21 mouse cellular contexts compared by ENCODE assay signal in genomic region chr4:40833381-40834231, GRCm38 (mm10). TPM values are rescaled to one million over a fixed set of nuclear protein-coding genes. Genes with fewer than 3 reads are reported as not detected.
DNase-seq lines count a peak whose midpoint lies in the region; ATAC-seq and TF ChIP-seq lines count a peak whose summit lies in the region.
"Had no signal": no experiment of that assay in that cellular context is flagged by ENCODE, and none has a peak within 500 bp of the region (broad histone marks: within the 10 kb centered on the region; RNA-seq: fewer than 3 reads in every experiment).

No protein-coding gene starts in this region.

- H3K79me2 ChIP-seq in heart, adult 2 months (replicated peaks; ENCODE audit: control insufficient read depth, insufficient read depth, low read length), result peaks cover 13% of the 10 kb centered on the region
- H3K79me2 ChIP-seq in CH12.LX (replicated peaks; ENCODE audit: control insufficient read depth, extremely low read depth, insufficient read depth, poor library complexity, severe bottlenecking), result peaks cover 88% of the 10 kb centered on the region

- TF ChIP-seq POLR2A in heart, adult 2 months (IDR thresholded peaks at IDR 0.05; ENCODE audit: insufficient read depth, low read depth, low read length), result no peak
- no peak for TF ChIP-seq POLR2A in CH12.LX (IDR thresholded peaks at IDR 0.05; ENCODE audit: low read depth, low read length)

- 78% methylated on average over 9 of the region's 9 CpGs for WGBS in heart, adult 2 months
- WGBS in hindbrain, embryonic 11.5 days, result 92% methylated on average over 9 of the region's 9 CpGs

- no peak for DNase-seq in heart, adult 2 months
- no peak for DNase-seq in heart, postnatal 14 days
- no peak for DNase-seq in CH12.LX (ENCODE audit: extremely low read depth)
- peak; percentile 61 for DNase-seq in thymus, postnatal 25 days
- no peak for DNase-seq in hindbrain, embryonic 11.5 days (ENCODE audit: low spot score)
- DNase-seq in ovary, postnatal 36 days (ENCODE audit: low spot score), result no peak
- DNase-seq in left cerebral cortex, adult 8-10 months (ENCODE audit: low spot score in 2 of 2), result no peak
- DNase-seq: cerebellum, adult 8-10 months; gastrocnemius, postnatal 25 days; heart, postnatal 10 days; layer of hippocampus, postnatal 36 days; left cerebral cortex, postnatal 4 days; liver; midbrain, embryonic 14.5 days had no signal

- H3K9ac ChIP-seq in heart, adult 2 months (ENCODE audit: low read depth, low read length), result no peak overlapping the region
- H3K9ac ChIP-seq in CH12.LX (ENCODE audit: insufficient read depth, low read depth), result no peak overlapping the region
- H3K9ac ChIP-seq in hindbrain, embryonic 11.5 days (ENCODE audit: low read depth, low read length), result no peak overlapping the region
- H3K9ac ChIP-seq: forebrain, embryonic 13.5 days; hindbrain, embryonic 15.5 days had no signal

- H3K4me2 ChIP-seq in CH12.LX (ENCODE audit: insufficient read depth, low read depth, poor library complexity, severe bottlenecking), result peak overlapping the region; percentile 35; the same call in 1 of the 2 replicates
- H3K4me2 ChIP-seq in hindbrain, embryonic 11.5 days (replicated peaks; ENCODE audit: low read depth, low read length), result no peak overlapping the region
- H3K4me2 ChIP-seq: forebrain, embryonic 13.5 days; heart, embryonic 11.5 days; hindbrain, embryonic 15.5 days had no signal

- H3K9me3 ChIP-seq in CH12.LX (replicated peaks; ENCODE audit: low read length), result peaks cover 3% of the 10 kb centered on the region
- no peaks in the 10 kb centered on the region for H3K9me3 ChIP-seq in hindbrain, embryonic 11.5 days (ENCODE audit: control insufficient read depth, low read length)
- H3K9me3 ChIP-seq: forebrain, embryonic 13.5 days; G1E; hindbrain, embryonic 15.5 days had no signal

- in situ Hi-C loops in CH12.LX (cut with MboI; ENCODE audit: low pct_ligation_motif_present, low pct_unique_long_range_greater_than_20kb, low sequenced_read_pairs), result no loop called here

- H3K4me1 ChIP-seq in heart, adult 2 months (ENCODE audit: control insufficient read depth, insufficient read depth, low read length), result peaks cover 30% of the 10 kb centered on the region
- H3K4me1 ChIP-seq in CH12.LX (ENCODE audit: control insufficient read depth in 1 of 2, insufficient read depth in 2 of 2), result peaks cover 12 to 76% of the 10 kb centered on the region in 2 experiments
- H3K4me1 ChIP-seq in hindbrain, embryonic 11.5 days (replicated peaks; ENCODE audit: control insufficient read depth, insufficient read depth, low read length), result no peaks in the 10 kb centered on the region

- H3K27ac ChIP-seq in heart, adult 2 months, result peak overlapping the region; percentile 12; the same call in 1 of the 2 replicates
- no peak overlapping the region for H3K27ac ChIP-seq in CH12.LX (ENCODE audit: insufficient read depth, low read depth)
- no peak overlapping the region for H3K27ac ChIP-seq in hindbrain, embryonic 11.5 days (ENCODE audit: low read depth, low read length)
- H3K27ac ChIP-seq: forebrain, embryonic 13.5 days; hindbrain, embryonic 15.5 days had no signal

- dilution Hi-C loops in CH12.LX (cut with MboI; ENCODE audit: extremely low pct_ligation_motif_present, extremely low pct_unique_long_range_greater_than_20kb, low sequenced_read_pairs), result no loop called here

- ATAC-seq in monocyte, adult 5-6 weeks (replicated peaks; ENCODE audit: insufficient number of reproducible peaks, low FRiP score, low TSS enrichment, poor library complexity, severe bottlenecking), result 0 out of 2 replicates have a peak, but pooled peaks have one; percentile 41
- ATAC-seq in hindbrain, embryonic 11.5 days (ENCODE audit: low FRiP score), result no peak
- ATAC-seq: forebrain, embryonic 13.5 days; intestine, postnatal 0 days; lung, postnatal 0 days had no signal

- H3K27me3 ChIP-seq in heart, adult 2 months (ENCODE audit: control insufficient read depth, insufficient read depth, low read length), result no peaks in the 10 kb centered on the region
- no peaks in the 10 kb centered on the region for H3K27me3 ChIP-seq in CH12.LX (replicated peaks)
- no peaks in the 10 kb centered on the region for H3K27me3 ChIP-seq in hindbrain, embryonic 11.5 days (ENCODE audit: control insufficient read depth, insufficient read depth, low read length)
- H3K27me3 ChIP-seq: forebrain, embryonic 13.5 days; hindbrain, embryonic 15.5 days had no signal

- intact Hi-C loops in heart, adult 2 months (cut with DNase I), result no loop called here
- intact Hi-C loops in heart, postnatal 14 days (cut with DNase I), result no loop called here

- H3K4me3 ChIP-seq in heart, adult 2 months, result no peak overlapping the region
- H3K4me3 ChIP-seq in CH12.LX (replicated peaks in 1 of 3; ENCODE audit: low read depth in 2 of 3, low read length in 2 of 3, poor library complexity in 1 of 3), result no peak overlapping the region
- no peak overlapping the region for H3K4me3 ChIP-seq in hindbrain, embryonic 11.5 days (ENCODE audit: low read depth, low read length)
- H3K4me3 ChIP-seq: forebrain, embryonic 13.5 days; hindbrain, embryonic 15.5 days had no signal

- no peak for TF ChIP-seq RAD21 in CH12.LX (IDR thresholded peaks at IDR 0.05; ENCODE audit: low read depth, low read length)

- TF ChIP-seq CTCF in heart, adult 2 months (IDR thresholded peaks at IDR 0.05), result no peak
- no peak for TF ChIP-seq CTCF in CH12.LX (conservative IDR thresholded peaks at IDR 0.05 in 1 of 2, IDR thresholded peaks at IDR 0.05 in 1 of 2; ENCODE audit: low read depth in 2 of 2, low read length in 2 of 2)

- no peak for TF ChIP-seq EP300 in heart, adult 2 months (IDR thresholded peaks at IDR 0.05; ENCODE audit: insufficient read depth, low read depth, low read length)
- TF ChIP-seq EP300 in CH12.LX (IDR thresholded peaks at IDR 0.05; ENCODE audit: low read length), result no peak

- H3K36me3 ChIP-seq in heart, adult 2 months (ENCODE audit: control insufficient read depth, insufficient read depth, low read length), result peaks cover 22% of the 10 kb centered on the region
- H3K36me3 ChIP-seq in CH12.LX (replicated peaks in 1 of 2; ENCODE audit: control insufficient read depth in 1 of 2, insufficient read depth in 1 of 2, low read length in 1 of 2), result peaks cover 7 to 73% of the 10 kb centered on the region in 2 experiments
- no peaks in the 10 kb centered on the region for H3K36me3 ChIP-seq in hindbrain, embryonic 11.5 days (ENCODE audit: control insufficient read depth, insufficient read depth, low read length)
- H3K36me3 ChIP-seq: hindbrain, embryonic 15.5 days had no signal

TF ChIP-seq in CH12.LX, 34 proteins besides CTCF, POLR2A, EP300 and RAD21:
- TF ChIP-seq BHLHE40 (IDR thresholded peaks at IDR 0.05; ENCODE audit: low read depth, low read length) (0 out of 2 replicates have a peak, but pooled peaks have one; percentile 4), IRF4 (IDR thresholded peaks at IDR 0.05; ENCODE audit: low read depth, low read length) (no peak), TCF12 (IDR thresholded peaks at IDR 0.05; ENCODE audit: low read depth, low read length) (peak; percentile 19; the same call in 1 of the 2 replicates), PAX5 (IDR thresholded peaks at IDR 0.05; ENCODE audit: low read length) (no peak)

RNA-seq across cellular contexts. Expression of gene B4galt1, which starts 20.2 kb away (rescaled TPM):
- 10 to 100 TPM; 68.7 to 69.7 TPM for total RNA-seq in heart, adult 2 months (2021)
- 42.6 and 57.4 TPM in 2 replicates for polyA plus RNA-seq in heart, adult 2 months (2012; rRNA removed)
- 10 to 100 TPM; 65.7 to 70.3 TPM for total RNA-seq in heart, postnatal 14 days (2021)
- total RNA-seq in CH12.LX (2012; rRNA removed), result 39.5 and 46.6 TPM in 2 replicates
- total RNA-seq in CH12.LX (2014; rRNA removed), result 59.6 and 66.6 TPM in 2 replicates
- polyA plus RNA-seq in CH12.LX (2012; ENCODE audit: insufficient read length, low read depth), result 72.4 and 80.2 TPM in 2 replicates
- 27.7 to 60.9 TPM (median 40.1 TPM) in 3 replicates for total RNA-seq in monocyte, adult 5-6 weeks (2017)
- 15.1 and 16.2 TPM in 2 replicates for polyA plus RNA-seq in hindbrain, embryonic 11.5 days (2014; fragmentation: Nextera tagmentation; extraction: Ambion mirVana)
- 1 to 10 TPM; 4.2 to 7.3 (median 5.4) TPM for total RNA-seq in left cerebral cortex, adult 8-10 months (2022)
